Mouse (Mus musculus): Measurements from ENCODE around the gene Afmid.

- TF ChIP-seq POLR2A (IDR thresholded peaks at IDR 0.05; ENCODE audit: low read depth, low read length): no peak
- peak; percentile 99 for TF ChIP-seq CTCF (IDR thresholded peaks at IDR 0.05; ENCODE audit: extremely low read depth, insufficient read length, insufficient replicate concordance, low read depth, low read length)
Measured at GRCm38 (mm10) chr11:117870688-117871365, 45.1 kb downstream of the Afmid start.
